Mouse (Mus musculus) hindbrain, embryonic 11.5 days (tissue): ENCODE results near the gene Abca17. TPM values are rescaled to one million over a fixed set of nuclear protein-coding genes. Genes with fewer than 3 reads are reported as not detected.

ENCODE experiments used
- ATAC-seq: fragments of 200-750 bp; cut with Nextera tagmentation; 2 replicates; pipeline ENCODE4 v1.8.0; 2017; ENCODE audit warnings: mild to moderate bottlenecking, moderate TSS enrichment, moderate library complexity; ENCODE audit not compliant: low FRiP score
- DNase-seq: peaks from one replicate; pipeline ENCODE4 v3.0.0-alpha.2; 2015; ENCODE audit warnings: low spot score
- H3K27ac ChIP-seq: fragments of 300-500 bp; sonication (generic); 2 replicates; pipeline ENCODE4 v1.5.1; 2014; ENCODE audit warnings: mild to moderate bottlenecking, low read depth, low read length
- H3K27me3 ChIP-seq: fragments of 300-500 bp; sonication (generic); 2 replicates; pipeline ENCODE4 v1.6.1; 2014; ENCODE audit warnings: mild to moderate bottlenecking, low read length, moderate library complexity, mixed read lengths; ENCODE audit not compliant: control insufficient read depth, insufficient read depth
- H3K36me3 ChIP-seq: fragments of 300-500 bp; sonication (generic); 2 replicates; pipeline ENCODE4 v1.6.1; 2014; ENCODE audit warnings: mild to moderate bottlenecking, low read length, moderate library complexity, mixed read lengths; ENCODE audit not compliant: control insufficient read depth, insufficient read depth
- H3K4me1 ChIP-seq: fragments of 300-500 bp; sonication (generic); replicated peaks from 2 replicates; pipeline ENCODE4 v1.6.1; 2014; ENCODE audit warnings: low read length, mixed read lengths; ENCODE audit not compliant: control insufficient read depth, insufficient read depth
- H3K4me2 ChIP-seq: fragments of 300-500 bp; sonication (generic); replicated peaks from 2 replicates; pipeline ENCODE4 v1.6.1; 2014; ENCODE audit warnings: mild to moderate bottlenecking, low read depth, low read length
- H3K4me3 ChIP-seq: fragments of 300-500 bp; sonication (generic); 2 replicates; pipeline ENCODE4 v1.5.1; 2014; ENCODE audit warnings: low read depth, low read length
- H3K9ac ChIP-seq: fragments of 300-500 bp; sonication (generic); 2 replicates; pipeline ENCODE4 v1.6.1; 2014; ENCODE audit warnings: low read depth, low read length
- H3K9me3 ChIP-seq: fragments of 300-500 bp; sonication (generic); 2 replicates; pipeline ENCODE4 v1.6.1; 2016; ENCODE audit warnings: low read length; ENCODE audit not compliant: control insufficient read depth
- WGBS: fragments of 180-500 bp; shearing (Covaris S2); extraction: QIAGEN DNeasy Blood & Tissue Kit; methylation state at CpG from one replicate; pipeline ENCODE4 v1.1.7; 2014; 5-methylcytosine and 5-hydroxymethylcytosine counted together
- polyA plus RNA-seq: library from polyadenylated mRNA; unstranded; fragments of >200 nt; fragmentation: Nextera tagmentation; extraction: Ambion mirVana; gene quantifications from 2 replicates; pipeline ENCODE4 v1.2.1, GENCODE M21; 2014

The Abca17 gene
- polyA plus RNA-seq, 1 experiment from 2014 or later = not detected

GRCm38 (mm10) chr17:24222653-24223052, 128.2 kb downstream of the Abca17 start:
- H3K9me3 ChIP-seq = no peaks in the 10 kb centered on the region
- no peaks in the 10 kb centered on the region for H3K36me3 ChIP-seq
- DNase-seq (no peak), ATAC-seq (no peak)
- no peaks in the 10 kb centered on the region for H3K27me3 ChIP-seq
- H3K4me1 ChIP-seq = peaks cover 8% of the 10 kb centered on the region
- H3K4me3 ChIP-seq = no peak overlapping the region
- H3K4me2 ChIP-seq = no peak overlapping the region
- no peak overlapping the region for H3K27ac ChIP-seq
- 81% methylated on average over 6 of the region's 6 CpGs for WGBS
- H3K9ac ChIP-seq = no peak overlapping the region

- ATAC-seq (peak; percentile 94), DNase-seq (peak; percentile 93)
- H3K9me3 ChIP-seq = no peaks in the 10 kb centered on the region
- H3K9ac ChIP-seq = peak within 1 kb of the TSS; percentile 85
- H3K4me1 ChIP-seq = peaks cover 8% of the 10 kb centered on the region
- no peaks in the 10 kb centered on the region for H3K27me3 ChIP-seq
- H3K36me3 ChIP-seq = peaks cover 4% of the 10 kb centered on the region; the same call in 1 of the 2 replicates
- 0 out of 2 replicates have a peak within 1 kb of the TSS, but pooled peaks have one; percentile 13 for H3K27ac ChIP-seq
- WGBS = 5% methylated on average over 41 of the region's 41 CpGs
- peak within 1 kb of the TSS; percentile 87 for H3K4me3 ChIP-seq
- peak within 1 kb of the TSS; percentile 85 for H3K4me2 ChIP-seq
These were observed 130.1 kb downstream of the Abca17 start, which contains the start of gene Tedc2 for GRCm38 (mm10) chr17:24220435-24221411. TSS of gene Tedc2 (minus strand) at chr17:24220851.

- Histone ChIP-seq H3K9ac (no peak overlapping the region), H3K4me1 (peaks cover 8% of the 10 kb centered on the region), H3K36me3 (peaks cover 10% of the 10 kb centered on the region; the same call in 1 of the 2 replicates), H3K4me3 (no peak overlapping the region), H3K27me3 (no peaks in the 10 kb centered on the region), H3K4me2 (no peak overlapping the region), H3K27ac (no peak overlapping the region), H3K9me3 (no peaks in the 10 kb centered on the region)
- WGBS = 66% methylated on average over 4 of the region's 4 CpGs
- DNase-seq (no peak), ATAC-seq (no peak)
These were observed 134.0 kb downstream of the Abca17 start for GRCm38 (mm10) chr17:24216836-24217235.

Other genes starting within 250 kb of the Abca17 start
- 46.5 and 61.7 TPM in 2 replicates for gene Pdpk1, start 200.1 kb downstream of the Abca17 start, polyA plus RNA-seq
- 31.1 and 33.1 TPM in 2 replicates for gene Amdhd2, start 187.3 kb downstream of the Abca17 start, polyA plus RNA-seq
- 499 and 514 TPM in 2 replicates for gene Atp6v0c, start 181.4 kb downstream of the Abca17 start, polyA plus RNA-seq
- gene Tbc1d24, start 145.5 kb downstream of the Abca17 start, polyA plus RNA-seq = 6.2 and 6.3 TPM in 2 replicates
- 4.4 and 5.0 TPM in 2 replicates for gene Ntn3, start 141.5 kb downstream of the Abca17 start, polyA plus RNA-seq
- gene Tedc2, start 130.2 kb downstream of the Abca17 start, polyA plus RNA-seq = 16.2 and 17.8 TPM in 2 replicates
- 63.6 and 71.7 TPM in 2 replicates for gene Ccnf, start 99.6 kb downstream of the Abca17 start, polyA plus RNA-seq
- gene Abca3, start 882 bp upstream of the Abca17 start, polyA plus RNA-seq = 11.8 and 14.1 TPM in 2 replicates
- 360 and 364 TPM in 2 replicates for gene Rnps1, start 63.5 kb upstream of the Abca17 start, polyA plus RNA-seq
- 63.9 and 69.8 TPM in 2 replicates for gene Eci1, start 75.6 kb upstream of the Abca17 start, polyA plus RNA-seq
- gene Dnase1l2, start 92.0 kb upstream of the Abca17 start, polyA plus RNA-seq = 2.6 and 3.2 TPM in 2 replicates
- gene E4f1, start 119.2 kb upstream of the Abca17 start, polyA plus RNA-seq = 17.5 and 19.9 TPM in 2 replicates
- 60.1 and 64.6 TPM in 2 replicates for gene Pgp, start 119.3 kb upstream of the Abca17 start, polyA plus RNA-seq
- gene Bricd5, start 122.8 kb upstream of the Abca17 start, polyA plus RNA-seq = 0.86 and 1.8 TPM in 2 replicates
- 27.8 and 37.7 TPM in 2 replicates for gene Mlst8, start 128.0 kb upstream of the Abca17 start, polyA plus RNA-seq
- 6.4 and 9.2 TPM in 2 replicates for gene Caskin1, start 137.5 kb upstream of the Abca17 start, polyA plus RNA-seq
- 65.8 and 71.1 TPM in 2 replicates for gene Traf7, start 176.9 kb upstream of the Abca17 start, polyA plus RNA-seq
- 1.8 and 2.8 TPM in 2 replicates for gene Rab26, start 183.1 kb upstream of the Abca17 start, polyA plus RNA-seq
- gene Pkd1, start 198.8 kb upstream of the Abca17 start, polyA plus RNA-seq = 16.0 and 22.2 TPM in 2 replicates